Mouse (Mus musculus): ENCODE data around the gene Gps2. TPM values are rescaled to one million over a fixed set of nuclear protein-coding genes. Genes with fewer than 3 reads are reported as not detected.
"Not testable (repeated sequence)": the region's sequence is repeated elsewhere in the genome, so short reads cannot be mapped to it uniquely, and the experiment has no call there.

Gps2 gene
- polyA plus RNA-seq, 1 experiment from 2014 or later = 42.3 TPM

- H3K4me1 ChIP-seq (replicated peaks; ENCODE audit: control insufficient read depth, insufficient read depth, low read length) = no peaks in the 10 kb centered on the region
- no peaks in the 10 kb centered on the region for H3K9me3 ChIP-seq (ENCODE audit: control insufficient read depth)
- H3K27me3 ChIP-seq (replicated peaks; ENCODE audit: control insufficient read depth, insufficient read depth, low read length) = no peaks in the 10 kb centered on the region
- ATAC-seq = no peak
- no peak overlapping the region for H3K9ac ChIP-seq (ENCODE audit: low read depth, low read length)
- no peak for TF ChIP-seq CTCF (IDR thresholded peaks at IDR 0.05; ENCODE audit: low read depth)
- H3K36me3 ChIP-seq (ENCODE audit: control insufficient read depth, insufficient read depth) = peaks cover 80% of the 10 kb centered on the region
- 0 out of 2 replicates have a peak overlapping the region, but pooled peaks have one; percentile 17 for H3K27ac ChIP-seq (ENCODE audit: low read depth, low read length)
- peak overlapping the region; percentile 91 for H3K4me2 ChIP-seq (replicated peaks; ENCODE audit: low read depth)
- H3K4me3 ChIP-seq (ENCODE audit: low read depth, low read length) = peak overlapping the region; percentile 78
- 70% methylated on average over 15 of the region's 15 CpGs for WGBS
These were observed 765 bp upstream of the Gps2 start for GRCm38 (mm10) chr11:69912716-69913530.

GRCm38 (mm10) chr11:69914372-69914764 lies 680 bp downstream of the Gps2 start:
- peak overlapping the region; percentile 91 for H3K4me2 ChIP-seq (replicated peaks; ENCODE audit: low read depth)
- H3K9me3 ChIP-seq (ENCODE audit: control insufficient read depth) = no peaks in the 10 kb centered on the region
- peak; percentile 11; the same call in 1 of the 2 replicates for ATAC-seq
- peak overlapping the region; percentile 78 for H3K4me3 ChIP-seq (ENCODE audit: low read depth, low read length)
- 0 out of 2 replicates have a peak, but pooled peaks cover 3% of the 10 kb centered on the region for H3K4me1 ChIP-seq (replicated peaks; ENCODE audit: control insufficient read depth, insufficient read depth, low read length)
- peak overlapping the region; percentile 78 for H3K27ac ChIP-seq (ENCODE audit: low read depth, low read length)
- no peaks in the 10 kb centered on the region for H3K27me3 ChIP-seq (replicated peaks; ENCODE audit: control insufficient read depth, insufficient read depth, low read length)
- peak overlapping the region; percentile 78 for H3K9ac ChIP-seq (ENCODE audit: low read depth, low read length)
- 0% methylated on average over 17 of the region's 17 CpGs for WGBS
- TF ChIP-seq CTCF (IDR thresholded peaks at IDR 0.05; ENCODE audit: low read depth) = no peak
- H3K36me3 ChIP-seq (ENCODE audit: control insufficient read depth, insufficient read depth) = peaks cover 78% of the 10 kb centered on the region

- Histone ChIP-seq H3K27ac (ENCODE audit: low read depth, low read length) (no peak overlapping the region), H3K27me3 (replicated peaks; ENCODE audit: control insufficient read depth, insufficient read depth, low read length) (no peaks in the 10 kb centered on the region), H3K4me2 (replicated peaks; ENCODE audit: low read depth) (peak overlapping the region; percentile 91), H3K36me3 (ENCODE audit: control insufficient read depth, insufficient read depth) (peaks cover 72% of the 10 kb centered on the region), H3K9ac (ENCODE audit: low read depth, low read length) (no peak overlapping the region; the same call in 1 of the 2 replicates), H3K4me3 (ENCODE audit: low read depth, low read length) (peak overlapping the region; percentile 78), H3K4me1 (replicated peaks; ENCODE audit: control insufficient read depth, insufficient read depth, low read length) (0 out of 2 replicates have a peak, but pooled peaks cover 5% of the 10 kb centered on the region), H3K9me3 (ENCODE audit: control insufficient read depth) (no peaks in the 10 kb centered on the region)
- no peak for ATAC-seq
- TF ChIP-seq CTCF (IDR thresholded peaks at IDR 0.05; ENCODE audit: low read depth) = no peak
- WGBS = 33% methylated on average over 9 of the region's 9 CpGs
These were observed 1.3 kb downstream of the Gps2 start for GRCm38 (mm10) chr11:69914917-69915430.

GRCm38 (mm10) chr11:69915667-69916627 lies 2.3 kb downstream of the Gps2 start:
- no peak for TF ChIP-seq CTCF (IDR thresholded peaks at IDR 0.05; ENCODE audit: low read depth)
- H3K4me2 ChIP-seq (replicated peaks; ENCODE audit: low read depth) = 0 out of 2 replicates have a peak overlapping the region, but pooled peaks have one; percentile 91
- no peak overlapping the region for H3K9ac ChIP-seq (ENCODE audit: low read depth, low read length)
- ATAC-seq = no peak
- H3K36me3 ChIP-seq (ENCODE audit: control insufficient read depth, insufficient read depth) = peaks cover 62% of the 10 kb centered on the region
- no peaks in the 10 kb centered on the region for H3K9me3 ChIP-seq (ENCODE audit: control insufficient read depth)
- WGBS = 59% methylated on average over 5 of the region's 5 CpGs
- no peak overlapping the region for H3K27ac ChIP-seq (ENCODE audit: low read depth, low read length)
- no peaks in the 10 kb centered on the region for H3K27me3 ChIP-seq (replicated peaks; ENCODE audit: control insufficient read depth, insufficient read depth, low read length)
- H3K4me3 ChIP-seq (ENCODE audit: low read depth, low read length) = no peak overlapping the region
- 0 out of 2 replicates have a peak, but pooled peaks cover 5% of the 10 kb centered on the region for H3K4me1 ChIP-seq (replicated peaks; ENCODE audit: control insufficient read depth, insufficient read depth, low read length)

GRCm38 (mm10) chr11:69916652-69917378 lies 3.1 kb downstream of the Gps2 start:
- not testable (repeated sequence) for ATAC-seq; H3K9ac ChIP-seq (ENCODE audit: low read depth, low read length); H3K27me3 ChIP-seq (replicated peaks; ENCODE audit: control insufficient read depth, insufficient read depth, low read length); H3K4me3 ChIP-seq (ENCODE audit: low read depth, low read length); H3K4me2 ChIP-seq (replicated peaks; ENCODE audit: low read depth); H3K27ac ChIP-seq (ENCODE audit: low read depth, low read length); H3K9me3 ChIP-seq (ENCODE audit: control insufficient read depth); H3K4me1 ChIP-seq (replicated peaks; ENCODE audit: control insufficient read depth, insufficient read depth, low read length)
- H3K36me3 ChIP-seq (ENCODE audit: control insufficient read depth, insufficient read depth) = peaks cover 53% of the 10 kb centered on the region
- 59% methylated on average over 7 of the region's 7 CpGs for WGBS
